Mouse (Mus musculus) stomach, postnatal 0 days (tissue): ENCODE results near the gene Myl12a.

Source experiments
- CTCF ChIP-seq: IDR thresholded peaks from 2 replicates; pipeline ENCODE4 v1.5.1; 2016; ENCODE audit warnings: antibody characterized with exemption, low read depth, mild to moderate bottlenecking, moderate library complexity
- EP300 ChIP-seq: optimal IDR thresholded peaks from 2 replicates; pipeline ENCODE3; 2016; ENCODE audit warnings: antibody characterized with exemption

DNA sequence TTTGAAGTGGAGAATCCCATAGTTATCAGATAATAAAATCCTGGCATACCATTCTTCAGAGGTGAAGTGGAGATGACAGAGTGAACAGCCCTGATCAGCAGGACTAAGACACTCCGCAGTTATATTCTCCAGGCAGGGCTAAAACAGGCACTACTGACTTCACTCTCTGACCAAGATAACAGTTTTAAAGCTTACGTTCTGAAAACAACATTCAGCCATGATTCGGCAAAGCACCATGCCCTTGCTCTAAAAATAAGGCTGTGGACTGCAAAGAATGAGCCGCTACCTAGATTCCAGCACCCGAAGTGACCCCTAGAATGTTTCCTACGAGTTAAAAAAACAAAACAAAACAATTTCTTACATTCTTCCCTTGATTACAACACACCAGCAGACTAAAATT, 4.8 kb downstream of the Myl12a start:
- no peak for TF ChIP-seq CTCF
- TF ChIP-seq EP300 = no peak
